Mouse (Mus musculus): Measurements from ENCODE around the gene Dennd4c.
A peak's percentile ranks its signal among the peaks of the same experiment; 100 is the strongest.

The Dennd4c gene

DNA sequence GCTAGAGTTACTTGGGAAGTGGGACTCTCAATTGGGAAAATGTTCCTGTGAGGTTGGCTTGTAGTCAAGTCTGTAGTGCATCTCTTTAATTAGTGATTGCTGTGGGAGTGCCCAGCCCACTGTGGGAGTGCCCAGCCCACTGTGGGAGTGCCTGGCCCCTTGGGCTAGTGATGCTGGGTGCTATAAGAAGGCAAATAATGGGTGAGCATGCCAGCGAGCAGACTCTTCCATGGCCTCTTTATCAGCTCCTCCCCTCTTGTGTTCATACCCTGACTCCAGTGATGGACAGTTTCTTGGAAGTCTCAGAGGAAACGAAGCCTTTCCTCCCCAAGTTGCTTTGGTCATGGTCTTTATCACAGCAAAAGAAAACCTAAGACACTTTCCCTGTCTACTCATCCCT lies 134.1 kb downstream of the Dennd4c start:
- no peak for DNase-seq (ENCODE audit: low spot score in 2 of 2)

DNA sequence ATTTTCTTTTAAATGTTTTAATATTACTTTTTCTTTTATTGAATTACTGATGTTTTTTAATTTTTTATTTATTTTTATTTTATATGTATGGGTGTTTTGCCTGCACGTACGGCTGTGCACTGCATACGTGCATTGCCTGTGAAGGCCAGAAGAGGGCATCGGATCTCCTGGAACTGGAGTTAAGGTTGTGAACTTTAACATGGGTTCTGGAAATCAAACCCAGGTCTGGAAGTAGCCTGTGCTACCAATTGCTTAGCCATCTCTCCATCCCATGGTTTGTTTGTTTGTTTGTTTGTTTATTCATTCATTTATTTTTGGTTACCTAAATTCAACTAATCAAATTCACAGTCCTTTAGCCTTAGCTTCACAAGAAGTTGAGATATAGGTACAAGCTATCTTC lies 136.6 kb downstream of the Dennd4c start:
- DNase-seq (ENCODE audit: low spot score in 2 of 2): peak; percentile 31 to 32

GRCm38 (mm10) chr4:86885790-86886159 lies 137.4 kb downstream of the Dennd4c start:
- no peak for DNase-seq (ENCODE audit: low spot score in 2 of 2)

- peak; percentile 17 to 23 for DNase-seq (ENCODE audit: low spot score in 2 of 2)
Measured at GRCm38 (mm10) chr4:86886160-86886878, 138.0 kb downstream of the Dennd4c start.

GRCm38 (mm10) chr4:86887879-86888278 lies 139.5 kb downstream of the Dennd4c start:
- no peak for DNase-seq (ENCODE audit: low spot score in 2 of 2)

GRCm38 (mm10) chr4:86897411-86897810 lies 149.1 kb downstream of the Dennd4c start:
- DNase-seq (ENCODE audit: low spot score in 2 of 2): no peak

GRCm38 (mm10) chr4:86898791-86899474 lies 150.6 kb downstream of the Dennd4c start:
- no peak for DNase-seq (ENCODE audit: low spot score in 2 of 2)

All from spleen, postnatal 36 days (tissue).